In genomic region chr13:67112096-67112495, GRCm38 (mm10) we compare ENCODE assay signal across 13 mouse cellular contexts. TPM values are rescaled to one million over a fixed set of nuclear protein-coding genes. Genes with fewer than 3 reads are reported as not detected.
DNase-seq lines count a peak whose midpoint lies in the region; ATAC-seq and TF ChIP-seq lines count a peak whose summit lies in the region.
"Had no signal": no experiment of that assay in that cellular context is flagged by ENCODE, and none has a peak within 500 bp of the region (broad histone marks: within the 10 kb centered on the region; RNA-seq: fewer than 3 reads in every experiment).

No protein-coding gene starts in this region.

- no peak overlapping the region for H3K4me3 ChIP-seq in kidney, embryonic 15.5 days (replicated peaks)
- H3K4me3 ChIP-seq in C2C12 (ENCODE audit: insufficient read depth, poor library complexity, severe bottlenecking) = no peak overlapping the region
- H3K4me3 ChIP-seq: erythroblast, embryonic 14.5 days; neural tube, embryonic 15.5 days had no signal

- no peaks in the 10 kb centered on the region for H3K27me3 ChIP-seq in kidney, embryonic 15.5 days
- no peaks in the 10 kb centered on the region for H3K27me3 ChIP-seq in C2C12 (ENCODE audit: control insufficient read depth, insufficient read depth, insufficient read length)
- H3K27me3 ChIP-seq: neural tube, embryonic 15.5 days had no signal

- H3K36me3 ChIP-seq in kidney, embryonic 15.5 days = no peaks in the 10 kb centered on the region
- no peaks in the 10 kb centered on the region for H3K36me3 ChIP-seq in C2C12 (ENCODE audit: control insufficient read depth, insufficient read depth)
- H3K36me3 ChIP-seq: neural tube, embryonic 15.5 days had no signal

- 82% methylated on average over 12 of the region's 12 CpGs for WGBS in kidney, embryonic 15.5 days

- peaks cover 9% of the 10 kb centered on the region for H3K4me1 ChIP-seq in kidney, embryonic 15.5 days

- H3K9me3 ChIP-seq in kidney, embryonic 15.5 days (replicated peaks) = no peaks in the 10 kb centered on the region
- H3K9me3 ChIP-seq: neural tube, embryonic 15.5 days had no signal

- no peak overlapping the region for H3K4me2 ChIP-seq in kidney, embryonic 15.5 days
- H3K4me2 ChIP-seq: lung, embryonic 14.5 days; neural tube, embryonic 15.5 days had no signal

- ATAC-seq in kidney, embryonic 15.5 days (replicated peaks; ENCODE audit: low FRiP score) = no peak
- ATAC-seq: forebrain, postnatal 0 days; inflammation-experienced regulatory T-cells, adult 6 months had no signal

- DNase-seq in gastrocnemius, adult 18-20 months (ENCODE audit: low spot score) = peak; percentile 2
- no peak for DNase-seq in gastrocnemius, postnatal 4 days (ENCODE audit: low spot score in 2 of 2)
- DNase-seq in kidney, postnatal 10 days = peak; percentile 21
- DNase-seq in kidney, postnatal 14 days = peak; percentile 26
- no peak for DNase-seq in ovary, postnatal 14 days (ENCODE audit: low spot score)
- no peak for DNase-seq in ovary, postnatal 36 days (ENCODE audit: low spot score)
- DNase-seq: forebrain, postnatal 0 days; lung, embryonic 14.5 days had no signal

- peak overlapping the region; percentile 21 for H3ac ChIP-seq in C2C12 (ENCODE audit: control insufficient read depth, insufficient read length, low read depth)

- no peak overlapping the region for H3K9ac ChIP-seq in kidney, embryonic 15.5 days
- H3K9ac ChIP-seq: forebrain, postnatal 0 days; lung, embryonic 14.5 days; neural tube, embryonic 15.5 days had no signal

- peaks cover 1% of the 10 kb centered on the region for H3K79me3 ChIP-seq in C2C12 (ENCODE audit: low read depth)

- no peak for TF ChIP-seq CTCF in C2C12 (IDR thresholded peaks at IDR 0.05; ENCODE audit: control insufficient read depth, insufficient read depth, insufficient read length)

- H3K27ac ChIP-seq in kidney, embryonic 15.5 days = no peak overlapping the region
- H3K27ac ChIP-seq: neural tube, embryonic 15.5 days had no signal

- peaks cover 9% of the 10 kb centered on the region for H3K79me2 ChIP-seq in C2C12 (ENCODE audit: control insufficient read depth, insufficient read depth)

TF ChIP-seq in C2C12, 6 proteins besides CTCF, POLR2A, EP300 and RAD21:
- TF ChIP-seq MYOD1 (IDR thresholded peaks at IDR 0.05; ENCODE audit: control insufficient read depth, insufficient read length, low read depth) (no peak), MYOG (IDR thresholded peaks at IDR 0.05; ENCODE audit: control insufficient read depth, extremely low read depth, insufficient read length) (no peak), FOSL1 (IDR thresholded peaks at IDR 0.05; ENCODE audit: insufficient read depth, low read length, poor library complexity, severe bottlenecking) (no peak), CEBPB (IDR thresholded peaks at IDR 0.05; ENCODE audit: low read depth) (no peak), MAX (IDR thresholded peaks at IDR 0.05) (no peak), USF1 (IDR thresholded peaks at IDR 0.05; ENCODE audit: low read depth) (no peak)

RNA-seq across cellular contexts. Expression of gene Gm28557, which starts 3.7 kb away (rescaled TPM):
- 1 to 10 TPM; 2.4 to 3.0 TPM for total RNA-seq in gastrocnemius, adult 18-20 months (2021)
- 1 to 10 TPM; 2.0 to 2.3 TPM for total RNA-seq in gastrocnemius, postnatal 4 days (2021)
- polyA plus RNA-seq in kidney, embryonic 15.5 days (2015; fragmentation: Nextera tagmentation; extraction: Ambion mirVana) = 3.5 and 3.7 TPM in 2 replicates
- polyA plus RNA-seq in C2C12 (2012; fragmentation: generic; extraction: Trizol) = 0.91 TPM

RNA-seq across cellular contexts. Expression of gene Rslcan18, which starts 4.0 kb away (rescaled TPM):
- total RNA-seq in gastrocnemius, adult 18-20 months (2021) = under 1 TPM; 0.55 to 0.57 TPM
- total RNA-seq in gastrocnemius, postnatal 4 days (2021) = under 1 TPM; 0.15 to 0.26 TPM
- polyA plus RNA-seq in kidney, embryonic 15.5 days (2015; fragmentation: Nextera tagmentation; extraction: Ambion mirVana) = 0.33 and 0.42 TPM in 2 replicates
- 0.08 TPM for polyA plus RNA-seq in C2C12 (2012; fragmentation: generic; extraction: Trizol)
- total RNA-seq: forebrain, postnatal 0 days had no signal
- polyA plus RNA-seq: erythroblast, embryonic 14.5 days had no signal

RNA-seq across cellular contexts. Expression of gene Zfp759, which starts 9.4 kb away (rescaled TPM):
- total RNA-seq in gastrocnemius, adult 18-20 months (2021) = 1 to 10 TPM; 5.7 to 7.4 TPM
- 1 to 10 TPM; 2.8 to 3.4 TPM for total RNA-seq in gastrocnemius, postnatal 4 days (2021)
- polyA plus RNA-seq in kidney, embryonic 15.5 days (2015; fragmentation: Nextera tagmentation; extraction: Ambion mirVana) = 1.9 and 2.5 TPM in 2 replicates
- polyA plus RNA-seq in C2C12 (2012; fragmentation: generic; extraction: Trizol) = 0.40 TPM
- polyA plus RNA-seq: erythroblast, embryonic 14.5 days had no signal

RNA-seq across cellular contexts. Expression of gene Zfp708, which starts 14.3 kb away (rescaled TPM):
- total RNA-seq in gastrocnemius, adult 18-20 months (2021) = 1 to 10 TPM in 1 of 2 experiments, under 1 TPM in 1; 1.00 to 1.2 TPM
- total RNA-seq in gastrocnemius, postnatal 4 days (2021) = 1 to 10 TPM; 1.3 to 1.7 TPM
- 5.7 and 6.5 TPM in 2 replicates for polyA plus RNA-seq in kidney, embryonic 15.5 days (2015; fragmentation: Nextera tagmentation; extraction: Ambion mirVana)
- 0.23 TPM for polyA plus RNA-seq in C2C12 (2012; fragmentation: generic; extraction: Trizol)
- polyA plus RNA-seq: erythroblast, embryonic 14.5 days had no signal

RNA-seq across cellular contexts. Expression of gene Zfp712, which starts 51.1 kb away (rescaled TPM):
- 1 to 10 TPM in 1 of 2 experiments, under 1 TPM in 1; 0.78 to 1.1 TPM for total RNA-seq in gastrocnemius, adult 18-20 months (2021)
- total RNA-seq in gastrocnemius, postnatal 4 days (2021) = 1 to 10 TPM; 1.5 to 1.8 TPM
- 3.3 and 3.4 TPM in 2 replicates for polyA plus RNA-seq in kidney, embryonic 15.5 days (2015; fragmentation: Nextera tagmentation; extraction: Ambion mirVana)
- polyA plus RNA-seq in C2C12 (2012; fragmentation: generic; extraction: Trizol) = 0.09 TPM
- polyA plus RNA-seq: erythroblast, embryonic 14.5 days had no signal

Comparison
In these comparisons a context has a peak if more than half of its experiments do, and no peak if none do; other contexts are left out.
1. DNase-seq: peak in gastrocnemius, adult 18-20 months (single experiment), kidney, postnatal 10 days (single experiment) and kidney, postnatal 14 days (single experiment); none in gastrocnemius, postnatal 4 days (0 of 2), ovary, postnatal 14 days (single experiment) and ovary, postnatal 36 days (single experiment).